Mouse (Mus musculus): ENCODE results near the gene Clstn1. TPM values are rescaled to one million over a fixed set of nuclear protein-coding genes. Genes with fewer than 3 reads are reported as not detected.

Clstn1 gene
- polyA plus RNA-seq, 1 experiment from 2014 or later: 138 TPM

- WGBS: under 1% methylated on average over 72 of the region's 72 CpGs
- peak overlapping the region; percentile 79 for H3K27ac ChIP-seq
- no peaks in the 10 kb centered on the region; the same call in 1 of the 2 replicates for H3K27me3 ChIP-seq (replicated peaks)
- peak overlapping the region; percentile 94 for H3K9ac ChIP-seq
- ATAC-seq (ENCODE audit: low FRiP score, low read depth): peak; percentile 74
- H3K4me1 ChIP-seq: peaks cover 15% of the 10 kb centered on the region; the same call in 1 of the 2 replicates
- peak overlapping the region; percentile 93 for H3K4me3 ChIP-seq
- peak overlapping the region; percentile 96 for H3K4me2 ChIP-seq (replicated peaks)
- H3K36me3 ChIP-seq: no peaks in the 10 kb centered on the region
- no peaks in the 10 kb centered on the region for H3K9me3 ChIP-seq
These were observed 721 bp downstream of the Clstn1 start for GRCm38 (mm10) chr4:149586783-149587595.

GRCm38 (mm10) chr4:149587596-149588168 lies 1.4 kb downstream of the Clstn1 start:
- Histone ChIP-seq H3K27ac (no peak overlapping the region), H3K27me3 (replicated peaks) (no peaks in the 10 kb centered on the region; the same call in 1 of the 2 replicates), H3K9ac (peak overlapping the region; percentile 94), H3K9me3 (no peaks in the 10 kb centered on the region), H3K4me3 (peak overlapping the region; percentile 93), H3K4me2 (replicated peaks) (peak overlapping the region; percentile 96), H3K4me1 (peaks cover 18% of the 10 kb centered on the region; the same call in 1 of the 2 replicates), H3K36me3 (no peaks in the 10 kb centered on the region)
- peak; percentile 29; the same call in 1 of the 2 replicates for ATAC-seq (ENCODE audit: low FRiP score, low read depth)
- 4% methylated on average over 24 of the region's 24 CpGs for WGBS

- no peak overlapping the region for H3K4me3 ChIP-seq
- 84% methylated on average over 1 of the region's 1 CpGs for WGBS
- no peak overlapping the region for H3K27ac ChIP-seq
These were observed 3.9 kb downstream of the Clstn1 start for GRCm38 (mm10) chr4:149590200-149590599.

GRCm38 (mm10) chr4:149591486-149591885 lies 5.2 kb downstream of the Clstn1 start:
- no peaks in the 10 kb centered on the region for H3K36me3 ChIP-seq
- no peaks in the 10 kb centered on the region for H3K9me3 ChIP-seq
- no peak overlapping the region for H3K4me2 ChIP-seq (replicated peaks)
- no peaks in the 10 kb centered on the region for H3K27me3 ChIP-seq (replicated peaks)
- H3K4me1 ChIP-seq: peaks cover 9% of the 10 kb centered on the region; the same call in 1 of the 2 replicates
- no peak overlapping the region for H3K4me3 ChIP-seq
- ATAC-seq (ENCODE audit: low FRiP score, low read depth): no peak
- no peak overlapping the region for H3K9ac ChIP-seq
- 88% methylated on average over 2 of the region's 2 CpGs for WGBS
- H3K27ac ChIP-seq: no peak overlapping the region

More at GRCm38 (mm10) chr4:149590200-149590599, 3.9 kb downstream of the Clstn1 start:
- no peak for ATAC-seq (ENCODE audit: low FRiP score, low read depth)
- no peak overlapping the region for H3K9ac ChIP-seq
- no peaks in the 10 kb centered on the region for H3K9me3 ChIP-seq
- H3K4me1 ChIP-seq: peaks cover 18% of the 10 kb centered on the region; the same call in 1 of the 2 replicates
- H3K4me2 ChIP-seq (replicated peaks): no peak overlapping the region
- no peaks in the 10 kb centered on the region; the same call in 1 of the 2 replicates for H3K27me3 ChIP-seq (replicated peaks)
- no peaks in the 10 kb centered on the region for H3K36me3 ChIP-seq

DNA sequence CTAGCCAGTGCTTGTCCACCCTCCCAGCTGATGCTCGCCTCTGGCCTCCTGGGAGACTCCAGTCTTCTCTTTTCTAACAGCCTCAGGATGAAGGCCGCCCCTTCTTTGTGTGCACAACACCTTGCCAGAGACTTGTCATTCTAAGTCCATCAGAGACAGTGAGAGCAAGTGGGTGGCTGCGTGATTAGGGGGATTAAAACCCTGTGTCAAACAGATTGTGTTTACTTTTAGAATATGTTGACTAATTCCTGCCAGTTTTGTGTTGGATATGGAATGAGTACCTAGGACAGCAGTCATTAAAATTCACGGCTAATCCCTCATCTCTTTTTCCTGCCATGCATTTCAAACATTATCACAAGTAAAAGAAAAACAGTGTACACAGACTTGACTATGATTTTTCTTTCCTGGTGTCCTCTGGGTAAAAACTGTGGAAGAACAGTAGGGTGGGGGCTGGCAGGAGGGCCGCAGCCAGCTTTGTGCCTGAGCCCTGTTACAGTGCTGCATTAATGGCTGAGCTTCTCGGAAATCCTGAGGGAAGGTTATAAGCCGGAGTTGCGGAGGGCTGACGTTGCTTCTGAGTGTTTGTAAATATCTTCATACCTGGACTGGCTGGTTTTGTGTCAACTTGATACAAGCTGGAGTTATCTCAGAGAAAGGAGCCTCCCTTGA lies 8.8 kb downstream of the Clstn1 start:
- no peak overlapping the region for H3K9ac ChIP-seq
- no peaks in the 10 kb centered on the region for H3K27me3 ChIP-seq (replicated peaks)
- no peak for ATAC-seq (ENCODE audit: low FRiP score, low read depth)
- H3K27ac ChIP-seq: no peak overlapping the region
- H3K36me3 ChIP-seq: no peaks in the 10 kb centered on the region
- 0 out of 2 replicates have a peak, but pooled peaks cover 7% of the 10 kb centered on the region for H3K4me1 ChIP-seq
- H3K4me3 ChIP-seq: no peak overlapping the region
- no peaks in the 10 kb centered on the region for H3K9me3 ChIP-seq
- no peak overlapping the region for H3K4me2 ChIP-seq (replicated peaks)
- 86% methylated on average over 9 of the region's 9 CpGs for WGBS

DNA sequence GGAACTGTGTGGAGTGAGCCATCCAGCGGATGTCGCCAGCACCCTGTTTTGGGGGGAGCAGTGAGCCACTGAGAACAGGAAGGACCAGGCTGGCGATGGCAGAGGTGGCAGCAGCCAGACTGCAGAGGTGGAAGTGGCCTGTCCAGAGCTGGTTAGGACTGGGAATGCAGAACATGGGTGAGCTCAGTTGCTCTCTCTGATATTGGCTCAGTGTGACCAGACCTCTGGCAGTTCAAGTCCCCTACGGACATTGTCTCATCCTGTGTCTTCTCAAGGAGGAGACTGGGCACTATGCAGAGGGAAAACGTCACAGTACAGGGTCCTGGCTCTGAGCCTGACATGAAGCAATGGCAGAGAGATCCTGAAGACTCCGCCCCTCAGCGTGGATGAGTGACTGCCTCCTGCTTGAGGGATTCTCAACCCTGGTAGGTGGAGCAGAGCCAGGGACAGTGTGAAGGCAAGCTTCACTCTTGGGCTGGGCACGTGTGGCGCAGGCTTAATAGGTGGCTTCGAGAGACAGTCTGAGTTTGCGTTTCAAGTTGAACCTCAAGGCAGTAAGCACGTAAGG lies 11.5 kb downstream of the Clstn1 start:
- Histone ChIP-seq H3K4me3 (no peak overlapping the region), H3K9me3 (no peaks in the 10 kb centered on the region), H3K27ac (no peak overlapping the region), H3K27me3 (replicated peaks) (no peaks in the 10 kb centered on the region), H3K9ac (no peak overlapping the region), H3K4me1 (peaks cover 16% of the 10 kb centered on the region), H3K4me2 (replicated peaks) (no peak overlapping the region), H3K36me3 (no peaks in the 10 kb centered on the region)
- 84% methylated on average over 12 of the region's 12 CpGs for WGBS
- ATAC-seq (ENCODE audit: low FRiP score, low read depth): no peak

DNA sequence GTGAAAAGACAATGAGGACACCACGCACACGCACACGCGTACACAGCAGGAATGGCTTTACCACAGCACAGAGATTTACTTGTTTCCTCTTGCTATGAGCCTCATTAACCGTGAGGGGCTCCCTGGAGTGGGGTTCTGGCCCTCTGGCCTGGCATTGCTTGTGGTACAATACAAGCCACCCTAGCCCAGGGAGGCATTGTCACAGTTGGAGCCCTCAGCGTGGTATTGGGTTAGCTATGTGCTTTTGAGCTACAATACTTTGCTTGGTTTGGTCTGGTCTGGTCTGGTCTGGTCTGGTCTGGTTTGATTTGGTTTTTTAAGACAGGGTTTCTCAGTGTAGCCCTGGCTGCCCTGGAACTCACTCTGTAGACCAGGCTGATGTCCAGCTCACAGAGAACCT lies 13.3 kb downstream of the Clstn1 start:
- 86% methylated on average over 6 of the region's 6 CpGs for WGBS
- Histone ChIP-seq H3K27ac (no peak overlapping the region), H3K4me1 (peaks cover 16% of the 10 kb centered on the region), H3K4me2 (replicated peaks) (no peak overlapping the region), H3K9me3 (no peaks in the 10 kb centered on the region), H3K9ac (no peak overlapping the region), H3K4me3 (no peak overlapping the region), H3K36me3 (no peaks in the 10 kb centered on the region), H3K27me3 (replicated peaks) (no peaks in the 10 kb centered on the region)
- ATAC-seq (ENCODE audit: low FRiP score, low read depth): no peak

- Histone ChIP-seq H3K4me1 (peaks cover 16% of the 10 kb centered on the region), H3K4me3 (no peak overlapping the region), H3K36me3 (no peaks in the 10 kb centered on the region), H3K27me3 (replicated peaks) (no peaks in the 10 kb centered on the region), H3K27ac (no peak overlapping the region), H3K9me3 (no peaks in the 10 kb centered on the region), H3K4me2 (replicated peaks) (no peak overlapping the region), H3K9ac (no peak overlapping the region)
- no peak for ATAC-seq (ENCODE audit: low FRiP score, low read depth)
- WGBS: 87% methylated on average over 4 of the region's 4 CpGs
These were observed 13.9 kb downstream of the Clstn1 start for GRCm38 (mm10) chr4:149600130-149600529.

DNA sequence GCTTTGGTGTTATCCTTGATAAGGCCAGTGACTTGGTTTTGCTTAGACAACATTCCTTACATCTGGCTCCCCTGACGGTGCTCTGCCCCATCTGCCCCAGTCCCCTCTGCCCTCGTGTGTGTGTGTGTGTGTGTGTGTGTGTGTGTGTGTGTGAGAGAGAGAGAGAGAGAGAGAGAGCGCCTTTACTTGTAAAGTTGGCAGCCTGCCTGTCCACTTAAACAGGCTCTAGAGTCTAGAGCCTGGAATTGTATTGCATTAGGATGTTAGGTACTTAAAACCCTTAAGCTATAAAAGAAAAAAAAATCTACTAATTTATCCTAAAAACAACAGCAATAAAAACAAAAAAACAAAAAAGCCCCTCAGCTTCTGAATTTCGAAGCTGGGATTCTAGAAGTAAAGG lies 15.2 kb downstream of the Clstn1 start:
- Histone ChIP-seq H3K4me2 (replicated peaks) (no peak overlapping the region), H3K4me3 (no peak overlapping the region), H3K4me1 (peaks cover 27% of the 10 kb centered on the region), H3K9ac (no peak overlapping the region), H3K9me3 (no peaks in the 10 kb centered on the region), H3K36me3 (no peaks in the 10 kb centered on the region), H3K27me3 (replicated peaks) (no peaks in the 10 kb centered on the region), H3K27ac (no peak overlapping the region)
- no peak for ATAC-seq (ENCODE audit: low FRiP score, low read depth)
- WGBS: 42% methylated on average over 4 of the region's 4 CpGs

- Histone ChIP-seq H3K27me3 (replicated peaks) (no peaks in the 10 kb centered on the region), H3K4me3 (no peak overlapping the region), H3K36me3 (no peaks in the 10 kb centered on the region), H3K9ac (no peak overlapping the region), H3K4me2 (replicated peaks) (no peak overlapping the region), H3K4me1 (peaks cover 34% of the 10 kb centered on the region), H3K27ac (no peak overlapping the region), H3K9me3 (no peaks in the 10 kb centered on the region)
- WGBS: 54% methylated on average over 7 of the region's 7 CpGs
- ATAC-seq (ENCODE audit: low FRiP score, low read depth): no peak
These were observed 16.0 kb downstream of the Clstn1 start for GRCm38 (mm10) chr4:149602236-149602635.

DNA sequence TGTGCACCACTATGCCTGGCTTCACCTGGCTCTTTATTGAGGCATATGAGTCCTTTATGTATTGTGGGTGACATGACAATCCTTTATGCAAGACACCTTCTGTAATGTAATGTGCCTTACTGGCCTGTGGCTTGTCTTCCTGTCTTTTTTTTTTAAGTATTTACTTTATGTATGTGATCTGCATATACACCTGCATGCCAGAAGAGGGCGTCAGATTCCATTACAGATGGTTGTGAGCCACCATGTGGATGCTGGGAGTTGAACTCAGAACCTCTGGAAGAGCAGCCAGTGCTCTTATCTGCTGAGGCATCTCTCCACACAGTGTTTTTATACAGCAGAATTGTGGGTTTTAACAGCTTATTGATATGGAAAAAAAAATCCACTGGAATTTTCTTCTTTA lies 17.6 kb downstream of the Clstn1 start:
- H3K4me1 ChIP-seq: peaks cover 39% of the 10 kb centered on the region

DNA sequence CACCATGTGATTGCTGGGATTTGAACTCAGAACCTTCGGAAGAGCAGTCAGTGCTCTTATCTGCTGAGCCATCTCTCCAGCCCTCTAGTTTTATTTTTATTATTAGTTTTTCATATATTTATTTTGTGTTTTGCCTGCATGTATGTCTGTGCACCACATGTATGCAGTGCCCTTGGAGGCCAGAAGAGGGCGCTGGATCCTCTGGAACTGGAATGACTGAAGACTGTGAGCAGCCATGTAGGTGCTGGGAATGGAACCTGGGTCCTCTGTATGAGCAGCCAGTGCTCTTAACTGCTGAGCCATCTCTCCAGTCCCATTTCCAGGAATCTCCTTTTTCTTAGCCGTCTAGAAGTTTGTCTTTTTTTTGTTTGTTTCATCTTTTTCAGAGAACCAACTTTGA lies 18.2 kb downstream of the Clstn1 start:
- H3K27me3 ChIP-seq (replicated peaks): no peaks in the 10 kb centered on the region
- H3K9me3 ChIP-seq: no peaks in the 10 kb centered on the region
- H3K4me3 ChIP-seq: no peak overlapping the region
- H3K36me3 ChIP-seq: no peaks in the 10 kb centered on the region
- H3K4me2 ChIP-seq (replicated peaks): no peak overlapping the region
- peaks cover 46% of the 10 kb centered on the region for H3K4me1 ChIP-seq
- H3K9ac ChIP-seq: no peak overlapping the region
- ATAC-seq (ENCODE audit: low FRiP score, low read depth): no peak
- H3K27ac ChIP-seq: no peak overlapping the region
- WGBS: 81% methylated on average over 3 of the region's 3 CpGs

More for the DNA sequence above, 17.6 kb downstream of the Clstn1 start:
- H3K9ac ChIP-seq: no peak overlapping the region
- no peak for ATAC-seq (ENCODE audit: low FRiP score, low read depth)
- WGBS: 67% methylated on average over 1 of the region's 1 CpGs
- H3K4me3 ChIP-seq: no peak overlapping the region
- H3K36me3 ChIP-seq: no peaks in the 10 kb centered on the region
- no peaks in the 10 kb centered on the region for H3K9me3 ChIP-seq
- H3K27me3 ChIP-seq (replicated peaks): no peaks in the 10 kb centered on the region
- no peak overlapping the region for H3K27ac ChIP-seq
- H3K4me2 ChIP-seq (replicated peaks): no peak overlapping the region

Data from neural tube, embryonic 12.5 days (tissue).